Mouse (Mus musculus): Measurements from ENCODE around the gene Adamts1. TPM values are rescaled to one million over a fixed set of nuclear protein-coding genes. Genes with fewer than 3 reads are reported as not detected.

Adamts1 gene
- polyA plus RNA-seq, 1 experiment from 2014 or later, result 40.2 TPM

GRCm38 (mm10) chr16:85805581-85805980 is 2.7 kb upstream of the Adamts1 start:
- H3K9ac ChIP-seq, result no peak overlapping the region
- no peak overlapping the region for H3K27ac ChIP-seq (ENCODE audit: low read depth)
- no peaks in the 10 kb centered on the region for H3K9me3 ChIP-seq (ENCODE audit: low read depth, low read length)
- no peak overlapping the region for H3K4me2 ChIP-seq
- H3K27me3 ChIP-seq (ENCODE audit: insufficient read depth, low read length), result no peaks in the 10 kb centered on the region
- WGBS, result 68% methylated on average over 2 of the region's 2 CpGs
- no peaks in the 10 kb centered on the region for H3K4me1 ChIP-seq (ENCODE audit: insufficient read depth)
- DNase-seq (no peak), ATAC-seq (ENCODE audit: insufficient read depth) (no peak)
- H3K4me3 ChIP-seq (ENCODE audit: low read depth, low read length), result no peak overlapping the region
- TF ChIP-seq CTCF (IDR thresholded peaks at IDR 0.05; ENCODE audit: low read depth), result no peak
- no peaks in the 10 kb centered on the region for H3K36me3 ChIP-seq (ENCODE audit: insufficient read depth)

GRCm38 (mm10) chr16:85803613-85804551 is 969 bp upstream of the Adamts1 start:
- DNase-seq (peak; percentile 87), ATAC-seq (ENCODE audit: insufficient read depth) (peak; percentile 30)
- Histone ChIP-seq H3K4me2 (peak overlapping the region; percentile 82), H3K4me3 (ENCODE audit: low read depth, low read length) (peak overlapping the region; percentile 81), H3K36me3 (ENCODE audit: insufficient read depth) (peaks cover 12% of the 10 kb centered on the region), H3K9me3 (ENCODE audit: low read depth, low read length) (no peaks in the 10 kb centered on the region), H3K27me3 (ENCODE audit: insufficient read depth, low read length) (no peaks in the 10 kb centered on the region), H3K27ac (ENCODE audit: low read depth) (peak overlapping the region; percentile 98), H3K9ac (peak overlapping the region; percentile 92), H3K4me1 (ENCODE audit: insufficient read depth) (0 out of 2 replicates have a peak, but pooled peaks cover 10% of the 10 kb centered on the region)
- no peak for TF ChIP-seq CTCF (IDR thresholded peaks at IDR 0.05; ENCODE audit: low read depth)
- 2% methylated on average over 25 of the region's 25 CpGs for WGBS

- peak; percentile 77 for DNase-seq
Observed at GRCm38 (mm10) chr16:85801971-85802811, 722 bp downstream of the Adamts1 start.

GRCm38 (mm10) chr16:85801252-85801651 is 1.7 kb downstream of the Adamts1 start:
- peak overlapping the region; percentile 81 for H3K4me3 ChIP-seq (ENCODE audit: low read depth, low read length)
- WGBS, result under 1% methylated on average over 23 of the region's 23 CpGs
- peaks cover 38% of the 10 kb centered on the region for H3K36me3 ChIP-seq (ENCODE audit: insufficient read depth)
- peak overlapping the region; percentile 92 for H3K9ac ChIP-seq
- no peaks in the 10 kb centered on the region for H3K9me3 ChIP-seq (ENCODE audit: low read depth, low read length)
- H3K4me1 ChIP-seq (ENCODE audit: insufficient read depth), result 0 out of 2 replicates have a peak, but pooled peaks cover 10% of the 10 kb centered on the region
- H3K4me2 ChIP-seq, result peak overlapping the region; percentile 82
- DNase-seq, result peak; percentile 93
- peak overlapping the region; percentile 98 for H3K27ac ChIP-seq (ENCODE audit: low read depth)
- peak; percentile 79 for ATAC-seq (ENCODE audit: insufficient read depth)
- no peaks in the 10 kb centered on the region for H3K27me3 ChIP-seq (ENCODE audit: insufficient read depth, low read length)
- peak; percentile 77 for TF ChIP-seq CTCF (IDR thresholded peaks at IDR 0.05; ENCODE audit: low read depth)

More at GRCm38 (mm10) chr16:85801971-85802811, 722 bp downstream of the Adamts1 start:
- Histone ChIP-seq H3K9me3 (ENCODE audit: low read depth, low read length) (no peaks in the 10 kb centered on the region), H3K36me3 (ENCODE audit: insufficient read depth) (peaks cover 28% of the 10 kb centered on the region), H3K9ac (peak overlapping the region; percentile 92), H3K4me2 (peak overlapping the region; percentile 82), H3K27ac (ENCODE audit: low read depth) (peak overlapping the region; percentile 98), H3K27me3 (ENCODE audit: insufficient read depth, low read length) (no peaks in the 10 kb centered on the region), H3K4me1 (ENCODE audit: insufficient read depth) (0 out of 2 replicates have a peak, but pooled peaks cover 10% of the 10 kb centered on the region), H3K4me3 (ENCODE audit: low read depth, low read length) (peak overlapping the region; percentile 81)
- TF ChIP-seq CTCF (IDR thresholded peaks at IDR 0.05; ENCODE audit: low read depth), result peak; percentile 23; the same call in 1 of the 2 replicates
- ATAC-seq (ENCODE audit: insufficient read depth), result peak; percentile 2; the same call in 1 of the 2 replicates
- WGBS, result under 1% methylated on average over 67 of the region's 67 CpGs

GRCm38 (mm10) chr16:85800691-85801090 is 2.2 kb downstream of the Adamts1 start:
- peak; percentile 81 for ATAC-seq (ENCODE audit: insufficient read depth)
- H3K27ac ChIP-seq (ENCODE audit: low read depth), result peak overlapping the region; percentile 98
- peak overlapping the region; percentile 82 for H3K4me2 ChIP-seq
- 0 out of 2 replicates have a peak, but pooled peaks cover 10% of the 10 kb centered on the region for H3K4me1 ChIP-seq (ENCODE audit: insufficient read depth)
- no peaks in the 10 kb centered on the region for H3K27me3 ChIP-seq (ENCODE audit: insufficient read depth, low read length)
- H3K9ac ChIP-seq, result peak overlapping the region; percentile 92
- H3K36me3 ChIP-seq (ENCODE audit: insufficient read depth), result peaks cover 43% of the 10 kb centered on the region
- 1% methylated on average over 8 of the region's 8 CpGs for WGBS
- peak; percentile 96 for DNase-seq
- TF ChIP-seq CTCF (IDR thresholded peaks at IDR 0.05; ENCODE audit: low read depth), result no peak
- H3K4me3 ChIP-seq (ENCODE audit: low read depth, low read length), result peak overlapping the region; percentile 81
- no peaks in the 10 kb centered on the region for H3K9me3 ChIP-seq (ENCODE audit: low read depth, low read length)

GRCm38 (mm10) chr16:85799971-85800370 is 2.9 kb downstream of the Adamts1 start:
- Histone ChIP-seq H3K4me1 (ENCODE audit: insufficient read depth) (0 out of 2 replicates have a peak, but pooled peaks cover 10% of the 10 kb centered on the region), H3K4me2 (peak overlapping the region; percentile 82), H3K4me3 (ENCODE audit: low read depth, low read length) (peak overlapping the region; percentile 81), H3K9me3 (ENCODE audit: low read depth, low read length) (no peaks in the 10 kb centered on the region), H3K9ac (0 out of 2 replicates have a peak overlapping the region, but pooled peaks have one; percentile 5), H3K27me3 (ENCODE audit: insufficient read depth, low read length) (no peaks in the 10 kb centered on the region), H3K27ac (ENCODE audit: low read depth) (no peak overlapping the region), H3K36me3 (ENCODE audit: insufficient read depth) (peaks cover 51% of the 10 kb centered on the region)
- ATAC-seq (ENCODE audit: insufficient read depth), result no peak
- TF ChIP-seq CTCF (IDR thresholded peaks at IDR 0.05; ENCODE audit: low read depth), result no peak
- 36% methylated on average over 9 of the region's 9 CpGs for WGBS
- no peak for DNase-seq

All from lung, embryonic 14.5 days (tissue).